Mouse (Mus musculus): ENCODE measurements around the gene Unc13b. TPM values are rescaled to one million over a fixed set of nuclear protein-coding genes. Genes with fewer than 3 reads are reported as not detected.

Unc13b gene
- total RNA-seq, 2 experiments from 2014 or later, result 2.1 to 2.9 TPM

DNA sequence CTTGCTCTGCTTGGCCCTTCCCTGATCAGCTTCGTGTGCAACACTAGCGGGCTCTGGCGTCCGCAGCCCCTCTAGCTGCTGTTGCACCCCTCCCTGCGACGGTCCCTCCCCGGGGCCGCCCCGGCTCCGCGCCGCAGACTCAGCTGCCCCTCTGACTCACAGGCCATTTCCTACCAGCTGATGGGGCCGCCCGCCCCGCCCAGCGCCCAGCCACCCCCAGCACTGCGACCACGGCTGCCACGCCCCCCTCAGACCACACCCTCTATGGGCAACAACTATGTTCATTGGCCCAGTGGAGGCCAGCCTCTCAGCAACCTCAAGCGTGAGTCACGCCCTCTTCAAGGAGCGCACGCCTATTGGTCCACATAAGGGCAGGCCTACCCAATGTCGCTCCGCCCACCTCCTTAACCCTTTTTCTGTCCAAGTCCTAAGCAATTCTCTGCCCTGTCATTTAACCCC is 18.6 kb upstream of the Unc13b start:
- DNase-seq, result peak; percentile 98
- Histone ChIP-seq H3K27ac (peak overlapping the region; percentile 95), H3K4me3 (peak overlapping the region; percentile 92)
- intact Hi-C loops (cut with DNase I), result loop anchor here (10.0 kb wide), 2 partner anchors 365 to 455 kb away; partner anchors contain the start of genes Arhgef39 and Ccdc107
- no peak for TF ChIP-seq CTCF (IDR thresholded peaks at IDR 0.05)

DNA sequence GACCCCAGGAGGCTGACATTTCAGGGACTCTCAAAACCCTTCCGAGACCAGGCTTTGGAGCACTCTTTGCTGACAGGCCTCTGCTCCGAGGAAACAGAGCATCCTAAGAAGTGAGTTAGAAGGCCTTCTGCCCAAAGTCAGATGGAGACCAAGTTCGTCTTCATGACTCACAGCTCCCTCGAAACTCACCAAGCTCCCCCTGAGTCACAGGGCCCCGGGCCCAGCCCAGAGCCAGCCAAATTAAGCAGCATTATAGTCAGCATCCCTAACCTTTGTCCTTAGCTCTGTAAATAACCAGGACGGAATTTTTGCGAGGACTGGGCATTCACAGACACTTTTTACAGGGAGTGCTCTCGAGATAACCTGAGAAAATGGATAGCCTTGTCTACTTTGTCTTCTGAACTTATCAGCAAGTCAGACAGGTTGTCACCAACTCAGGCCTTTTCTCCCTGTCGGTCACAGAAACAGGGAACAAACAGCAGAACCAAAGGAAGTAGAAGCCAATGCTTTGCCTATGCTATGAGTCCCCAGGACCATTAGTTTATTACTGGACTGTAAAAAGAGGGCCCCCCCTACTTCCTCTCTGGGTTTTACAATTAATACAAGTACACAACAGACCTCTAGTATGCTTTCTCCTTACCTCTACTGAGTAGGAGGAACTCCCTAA is 17.7 kb upstream of the Unc13b start:
- DNase-seq, result no peak
- intact Hi-C loops (cut with DNase I), result loop anchor here (10.0 kb wide), 2 partner anchors 364 to 454 kb away; partner anchors contain the start of genes Arhgef39 and Ccdc107
- Histone ChIP-seq H3K27ac (peak overlapping the region; percentile 66), H3K4me3 (no peak overlapping the region)
- no peak for TF ChIP-seq CTCF (IDR thresholded peaks at IDR 0.05)

DNA sequence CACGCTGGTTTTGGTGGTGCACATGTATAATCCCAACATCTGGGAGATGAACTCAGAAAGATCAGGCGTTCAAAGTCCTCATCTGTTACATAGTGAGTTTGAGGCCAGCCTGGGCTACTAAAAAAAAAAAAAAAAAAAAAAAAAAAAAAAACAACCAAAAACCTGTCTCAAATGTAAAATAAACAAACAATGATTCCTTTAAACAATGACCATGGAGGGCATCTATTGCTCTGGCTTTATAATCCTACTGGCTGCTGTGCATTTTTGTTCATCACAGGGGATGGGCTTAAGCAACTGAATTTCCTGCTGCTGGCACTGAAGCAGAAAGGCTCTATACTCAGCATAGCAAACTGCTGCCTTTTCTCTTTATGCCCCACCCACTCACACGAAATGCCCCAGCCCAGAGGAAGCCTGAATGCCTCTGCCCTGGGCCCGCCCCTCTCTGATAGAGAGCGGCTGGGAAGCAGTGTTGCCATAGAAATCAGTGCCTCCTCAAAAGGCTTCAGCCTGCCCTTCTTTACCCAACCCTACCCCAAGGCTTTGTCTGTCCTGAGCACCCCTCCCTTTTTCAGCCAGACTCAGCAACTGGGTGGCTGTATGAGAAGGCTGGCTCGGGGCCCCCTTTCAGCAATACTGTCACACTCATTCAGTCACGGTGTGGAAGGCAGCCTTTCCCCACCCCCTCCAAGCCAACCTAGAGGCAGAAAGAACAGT is 15.0 kb upstream of the Unc13b start:
- peak; percentile 58 for DNase-seq
- no peak for TF ChIP-seq CTCF (IDR thresholded peaks at IDR 0.05)
- Histone ChIP-seq H3K4me3 (peak overlapping the region; percentile 87), H3K27ac (peak overlapping the region; percentile 96)
- intact Hi-C loops (cut with DNase I), result loop anchor here (10.0 kb wide), 2 partner anchors 361 to 451 kb away; partner anchors contain the start of genes Arhgef39 and Ccdc107

DNA sequence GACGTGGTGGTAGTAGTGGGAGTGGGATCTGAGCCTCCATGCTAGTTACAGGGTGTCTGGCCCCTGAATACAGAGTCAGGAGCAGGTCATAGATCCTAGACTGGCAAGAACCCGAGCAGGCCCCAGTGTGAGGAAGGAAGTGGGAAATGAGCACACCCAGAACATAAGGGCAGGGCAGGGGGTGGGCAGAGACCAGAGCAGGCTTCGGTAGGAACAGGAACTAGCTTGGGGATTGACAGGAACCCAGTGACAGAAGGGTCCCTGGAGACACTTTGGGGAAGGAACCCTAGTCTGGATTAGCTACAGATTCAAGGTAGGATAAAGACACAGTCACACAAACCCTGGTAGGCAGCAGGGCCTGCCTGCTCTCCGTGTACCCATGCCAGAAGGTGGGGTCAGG is 14.1 kb upstream of the Unc13b start:
- TF ChIP-seq CTCF (IDR thresholded peaks at IDR 0.05), result no peak
- peak overlapping the region; percentile 87 for H3K4me3 ChIP-seq
- DNase-seq, result peak; percentile 52
- intact Hi-C loops (cut with DNase I), result loop anchor here (5.0 to 10.0 kb wide), 3 partner anchors 360 to 450 kb away; partner anchors contain the start of genes Arhgef39 and Ccdc107
- H3K27ac ChIP-seq, result peak overlapping the region; percentile 96

DNA sequence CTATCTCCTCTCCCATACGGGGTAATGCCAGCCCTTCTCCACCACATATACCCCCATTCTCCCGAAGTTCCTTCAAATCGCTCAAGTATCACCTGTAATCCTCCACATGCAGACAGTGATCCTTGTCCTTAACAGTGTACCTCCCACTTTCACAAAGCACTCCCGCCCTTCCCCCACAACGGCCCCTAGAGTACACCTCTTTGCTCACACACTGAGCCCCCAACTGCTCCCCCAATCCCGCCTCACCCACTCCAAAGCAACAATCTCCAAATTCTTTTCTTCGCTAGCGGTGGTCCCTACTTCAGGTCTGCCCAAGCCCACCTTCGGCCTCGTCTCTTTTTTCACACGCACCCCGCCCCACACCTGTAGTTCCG is 13.5 kb upstream of the Unc13b start:
- no peak for DNase-seq
- Histone ChIP-seq H3K4me3 (peak overlapping the region; percentile 87), H3K27ac (peak overlapping the region; percentile 96)
- intact Hi-C loops (cut with DNase I), result loop anchor here (5.0 to 10.0 kb wide), 3 partner anchors 360 to 450 kb away; partner anchors contain the start of genes Arhgef39 and Ccdc107
- no peak for TF ChIP-seq CTCF (IDR thresholded peaks at IDR 0.05)

DNA sequence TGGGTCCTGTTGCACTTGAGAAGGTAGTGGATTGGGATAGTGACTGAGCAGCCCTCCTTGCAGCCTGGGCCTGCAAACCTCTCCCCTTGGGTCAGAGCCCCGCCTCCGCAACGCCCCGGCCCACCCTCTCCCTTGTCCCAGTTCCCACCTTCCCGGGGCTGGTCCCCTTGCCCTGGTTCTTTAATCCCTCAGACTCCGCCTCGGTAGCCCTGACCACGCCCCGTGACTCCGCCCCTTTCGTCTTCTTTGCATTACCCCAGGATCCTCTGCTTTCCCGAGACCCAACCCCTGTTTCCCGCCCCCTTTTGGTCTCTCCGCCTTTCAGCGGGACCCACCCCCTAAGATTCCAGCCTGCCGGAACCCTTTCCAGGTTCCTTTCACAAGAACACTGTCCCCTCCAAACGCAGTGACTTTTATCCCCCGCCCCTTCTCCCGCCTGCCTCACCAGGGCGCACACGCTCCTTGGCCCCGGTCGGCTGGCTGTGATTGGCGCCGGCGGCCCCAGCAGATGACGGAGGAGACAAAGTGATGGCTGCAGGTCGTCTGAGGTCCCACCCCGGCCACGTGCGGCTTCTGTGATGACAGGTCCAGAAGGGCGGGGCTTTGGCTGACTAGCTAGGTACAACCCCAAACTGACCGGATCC is 13.0 kb upstream of the Unc13b start, which contains the start of gene Fam214b:
TSS of gene Fam214b (minus strand) at position 562 of the 644 bp plus-strand sequence.
- no peak for TF ChIP-seq CTCF (IDR thresholded peaks at IDR 0.05)
- Histone ChIP-seq H3K27ac (peak within 1 kb of the TSS; percentile 96), H3K4me3 (peak within 1 kb of the TSS; percentile 87)
- intact Hi-C loops (cut with DNase I), result loop anchor here (2.0 to 10.0 kb wide), 4 partner anchors 67 to 449 kb away; partner anchors contain the start of genes Arhgef39 and Ccdc107
- DNase-seq, result peak; percentile 99

DNA sequence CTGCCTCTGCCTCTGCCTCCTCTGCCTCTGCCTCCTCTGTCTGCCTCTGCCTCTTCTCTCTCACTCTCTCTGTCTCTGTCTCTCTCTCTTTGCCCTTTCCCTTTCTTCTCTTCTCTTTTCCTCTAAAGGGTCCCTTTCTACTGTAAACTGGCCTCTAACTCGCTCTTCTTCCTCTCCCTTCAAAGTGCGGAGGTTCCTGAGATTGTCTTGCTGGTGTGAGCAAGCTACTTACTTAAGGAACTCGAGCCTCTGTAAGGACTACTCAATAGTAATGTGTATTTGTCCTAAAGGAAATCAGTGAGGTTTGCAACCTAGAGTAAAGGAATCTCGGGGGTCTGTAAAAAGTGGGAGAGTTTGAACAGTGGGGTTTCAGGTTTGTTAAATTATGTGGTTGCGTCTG is 12.1 kb upstream of the Unc13b start:
- H3K27ac ChIP-seq, result peak overlapping the region; percentile 86
- no peak for DNase-seq
- TF ChIP-seq CTCF (IDR thresholded peaks at IDR 0.05), result no peak
- intact Hi-C loops (cut with DNase I), result loop anchor here (2.0 to 10.0 kb wide), 4 partner anchors 66 to 448 kb away; partner anchors contain the start of genes Arhgef39 and Ccdc107
- H3K4me3 ChIP-seq, result peak overlapping the region; percentile 56

DNA sequence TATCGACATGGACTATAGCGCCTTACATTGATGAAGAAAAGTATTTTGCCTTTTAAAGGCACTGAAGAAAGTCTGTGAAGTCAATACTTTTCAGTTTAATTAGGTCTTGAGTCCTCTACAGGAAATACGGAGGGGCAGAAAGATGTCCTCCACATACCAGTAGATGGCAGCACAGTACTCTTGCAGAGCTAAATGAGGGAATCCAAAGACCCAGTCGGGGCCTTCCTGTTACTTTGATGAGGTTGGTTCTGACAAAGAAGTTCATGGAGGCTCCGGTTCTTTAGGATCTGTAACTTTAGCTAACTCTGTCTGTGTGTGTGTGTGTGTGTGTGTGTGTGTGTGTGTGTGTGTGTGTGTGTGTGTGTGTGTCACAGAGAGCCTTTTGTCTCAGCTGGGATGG is 11.5 kb upstream of the Unc13b start:
- intact Hi-C loops (cut with DNase I), result loop anchor here (2.0 to 10.0 kb wide), 4 partner anchors 66 to 448 kb away; partner anchors contain the start of genes Arhgef39 and Ccdc107
- TF ChIP-seq CTCF (IDR thresholded peaks at IDR 0.05), result peak; percentile 95
- Histone ChIP-seq H3K4me3 (peak overlapping the region; percentile 56), H3K27ac (peak overlapping the region; percentile 86)
- DNase-seq, result peak; percentile 71

DNA sequence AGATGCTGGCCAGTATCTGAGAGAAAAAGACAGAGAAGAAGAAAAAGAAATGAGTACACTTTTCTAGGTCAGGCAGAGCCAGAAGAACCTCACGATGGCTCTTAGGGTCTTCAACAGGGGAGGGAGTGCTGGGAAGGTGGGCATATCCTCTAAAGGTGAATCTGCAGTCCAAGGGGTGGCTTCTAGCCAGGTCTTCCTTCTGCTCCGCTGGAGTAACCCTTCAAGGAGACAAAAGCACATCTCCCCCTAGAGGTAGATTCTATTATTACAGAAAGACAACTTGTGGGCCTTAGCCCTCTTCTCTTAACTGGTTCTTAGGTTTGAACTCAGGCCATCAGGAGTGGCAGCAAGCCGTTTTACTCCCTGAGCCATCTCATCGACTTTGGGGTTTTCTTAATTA is 6.1 kb upstream of the Unc13b start:
- intact Hi-C loops (cut with DNase I), result no loop called here
- Histone ChIP-seq H3K27ac (0 out of 2 replicates have a peak overlapping the region, but pooled peaks have one; percentile 1), H3K4me3 (no peak overlapping the region)
- TF ChIP-seq CTCF (IDR thresholded peaks at IDR 0.05), result peak; percentile 80
- DNase-seq, result peak; percentile 59

DNA sequence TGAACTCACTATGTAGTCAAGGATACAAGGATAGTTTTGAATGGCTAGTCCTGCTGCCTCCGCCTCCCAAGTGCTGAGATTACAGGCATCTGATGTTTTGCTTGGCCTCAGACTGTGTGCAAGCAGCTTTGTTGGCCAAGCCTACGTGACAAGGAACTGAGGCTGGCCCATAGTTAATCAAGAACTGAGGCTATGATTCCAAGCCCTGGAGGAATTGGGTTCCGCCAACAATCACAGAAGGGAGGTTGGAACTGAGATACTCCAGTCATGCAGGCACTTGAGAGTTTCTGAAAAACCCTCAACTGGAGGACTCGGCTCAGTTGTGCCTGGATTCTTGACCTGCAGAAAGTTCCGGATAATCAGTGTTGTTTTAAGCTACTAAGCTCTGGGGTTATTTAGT is 1.1 kb upstream of the Unc13b start:
- Histone ChIP-seq H3K4me3 (no peak overlapping the region), H3K27ac (no peak overlapping the region)
- no peak for DNase-seq
- intact Hi-C loops (cut with DNase I), result no loop called here
- TF ChIP-seq CTCF (IDR thresholded peaks at IDR 0.05), result no peak

DNA sequence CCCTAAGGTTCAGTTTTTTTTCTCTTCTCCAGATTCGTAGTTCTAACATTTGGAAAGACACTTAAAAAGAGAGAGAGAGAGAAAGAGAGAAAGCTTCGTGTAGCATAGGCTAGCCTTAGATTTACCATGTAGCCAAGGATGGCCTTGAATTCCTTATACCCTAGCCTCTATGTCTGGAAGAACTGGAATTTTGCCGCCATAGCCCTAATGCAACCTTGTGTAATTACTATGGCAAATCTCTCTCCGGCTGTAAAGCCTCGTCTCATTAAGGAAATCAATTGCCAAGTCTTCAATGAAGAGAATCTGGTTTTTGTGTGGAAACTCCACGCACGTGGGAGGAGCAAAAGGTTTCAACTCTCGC is 381 bp upstream of the Unc13b start:
- peak overlapping the region; percentile 82 for H3K4me3 ChIP-seq
- no peak for TF ChIP-seq CTCF (IDR thresholded peaks at IDR 0.05)
- DNase-seq, result no peak
- no peak overlapping the region for H3K27ac ChIP-seq
- intact Hi-C loops (cut with DNase I), result no loop called here

DNA sequence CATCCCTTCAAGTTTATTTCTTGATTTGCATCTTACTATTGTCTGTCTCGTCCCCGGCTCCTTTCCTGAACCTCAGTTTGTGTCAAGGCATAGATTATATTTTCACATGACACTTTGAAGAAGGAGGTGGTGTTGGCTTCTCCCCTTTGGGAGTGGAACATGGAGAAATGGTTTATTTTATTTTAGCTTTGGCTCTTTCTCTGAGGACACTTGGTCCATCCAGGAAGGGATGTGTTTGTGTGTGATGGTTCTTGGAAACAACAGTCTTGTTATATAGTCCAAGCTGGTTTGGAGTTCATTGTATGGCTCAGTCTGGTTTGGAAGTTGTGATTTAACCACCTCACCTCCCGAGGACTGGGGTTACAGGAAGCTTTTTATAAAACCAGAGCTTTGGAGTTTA is 944 bp downstream of the Unc13b start:
- Histone ChIP-seq H3K4me3 (peak overlapping the region; percentile 82), H3K27ac (peak overlapping the region; percentile 85; the same call in 1 of the 2 replicates)
- no peak for TF ChIP-seq CTCF (IDR thresholded peaks at IDR 0.05)
- no peak for DNase-seq
- intact Hi-C loops (cut with DNase I), result no loop called here

Measured in gastrocnemius, adult 2 months (tissue).